In genomic region chr6:8951884-8952590, GRCm38 (mm10) we compare ENCODE assay signal across 11 mouse cellular contexts. TPM values are rescaled to one million over a fixed set of nuclear protein-coding genes. Genes with fewer than 3 reads are reported as not detected.
DNase-seq lines count a peak whose midpoint lies in the region; ATAC-seq and TF ChIP-seq lines count a peak whose summit lies in the region.
"Had no signal": no experiment of that assay in that cellular context is flagged by ENCODE, and none has a peak within 500 bp of the region (broad histone marks: within the 10 kb centered on the region; RNA-seq: fewer than 3 reads in every experiment).

No protein-coding gene starts in this region.

- 3% methylated on average over 15 of the region's 15 CpGs for WGBS in forebrain, embryonic 14.5 days
- WGBS in limb, embryonic 14.5 days: 22% methylated on average over 15 of the region's 15 CpGs

- H3K36me3 ChIP-seq in forebrain, embryonic 14.5 days (ENCODE audit: control insufficient read depth, insufficient read depth, low read length): no peaks in the 10 kb centered on the region
- H3K36me3 ChIP-seq in limb, embryonic 14.5 days (ENCODE audit: control insufficient read depth, insufficient read depth, low read length): no peaks in the 10 kb centered on the region

- H3K9me3 ChIP-seq in forebrain, embryonic 14.5 days (replicated peaks; ENCODE audit: control insufficient read depth, low read length): no peaks in the 10 kb centered on the region
- no peaks in the 10 kb centered on the region for H3K9me3 ChIP-seq in limb, embryonic 14.5 days (ENCODE audit: control insufficient read depth, low read length)

- DNase-seq in retina, postnatal 1 day: peak; percentile 3
- DNase-seq in retina, embryonic 14.5 days (ENCODE audit: low spot score): no peak
- DNase-seq in forebrain, embryonic 14.5 days (ENCODE audit: low spot score): peak; percentile 59
- no peak for DNase-seq in limb, embryonic 14.5 days (ENCODE audit: low spot score)
- DNase-seq in spleen, postnatal 36 days (ENCODE audit: low spot score in 2 of 2): no peak
- no peak for DNase-seq in adrenal gland, postnatal 4 days (ENCODE audit: low spot score in 2 of 2)
- no peak for DNase-seq in ovary, postnatal 10 days (ENCODE audit: low spot score)

- peak overlapping the region; percentile 59 for H3K9ac ChIP-seq in forebrain, embryonic 14.5 days (ENCODE audit: low read length)
- no peak overlapping the region for H3K9ac ChIP-seq in limb, embryonic 14.5 days (ENCODE audit: low read depth, low read length, severe bottlenecking)

- peak overlapping the region; percentile 89 for H3K4me2 ChIP-seq in forebrain, embryonic 14.5 days (ENCODE audit: low read length)
- peak overlapping the region; percentile 47; the same call in 1 of the 2 replicates for H3K4me2 ChIP-seq in limb, embryonic 14.5 days (replicated peaks; ENCODE audit: low read depth, low read length, severe bottlenecking)

- H3K27ac ChIP-seq in forebrain, embryonic 14.5 days (ENCODE audit: low read depth, low read length): no peak overlapping the region
- no peak overlapping the region for H3K27ac ChIP-seq in limb, embryonic 14.5 days (replicated peaks; ENCODE audit: low read depth, low read length)

- no peak for ATAC-seq in forebrain, embryonic 14.5 days
- no peak for ATAC-seq in limb, embryonic 14.5 days (ENCODE audit: low FRiP score, low read depth)

- H3K27me3 ChIP-seq in forebrain, embryonic 14.5 days (replicated peaks; ENCODE audit: control insufficient read depth, insufficient read depth, low read length): peaks cover 69% of the 10 kb centered on the region
- peaks cover 90% of the 10 kb centered on the region for H3K27me3 ChIP-seq in limb, embryonic 14.5 days (ENCODE audit: control insufficient read depth, insufficient read depth, low read length)

- H3K4me3 ChIP-seq in forebrain, embryonic 14.5 days (ENCODE audit: low read depth, low read length): peak overlapping the region; percentile 48
- H3K4me3 ChIP-seq in limb, embryonic 14.5 days (replicated peaks; ENCODE audit: low read length): no peak overlapping the region
- H3K4me3 ChIP-seq: myocyte had no signal

- H3K4me1 ChIP-seq in forebrain, embryonic 14.5 days (ENCODE audit: control insufficient read depth, insufficient read depth, low read length): peaks cover 24% of the 10 kb centered on the region
- H3K4me1 ChIP-seq in limb, embryonic 14.5 days (ENCODE audit: control insufficient read depth, insufficient read depth, low read length): peaks cover 11% of the 10 kb centered on the region; the same call in 1 of the 2 replicates

- no peak for TF ChIP-seq POLR2A in limb, embryonic 14.5 days (IDR thresholded peaks at IDR 0.05; ENCODE audit: borderline replicate concordance, extremely low read depth, insufficient read depth, insufficient read length)

RNA-seq across cellular contexts. Expression of gene Nxph1, which starts 3.8 kb away (rescaled TPM):
- polyA plus RNA-seq in forebrain, embryonic 14.5 days (2014; fragmentation: Nextera tagmentation; extraction: Ambion mirVana): 37.5 and 44.9 TPM in 2 replicates
- 1.4 and 1.8 TPM in 2 replicates for polyA plus RNA-seq in limb, embryonic 14.5 days (2012; rRNA removed)
- 1.7 and 2.0 TPM in 2 replicates for polyA plus RNA-seq in limb, embryonic 14.5 days (2014; fragmentation: Nextera tagmentation; extraction: Ambion mirVana)
- 1 to 10 TPM; 3.6 to 4.4 TPM for total RNA-seq in adrenal gland, postnatal 4 days (2021)
- total RNA-seq: granulocyte monocyte progenitor cell, adult 5-6 weeks; MEL had no signal
- polyA plus RNA-seq: myocyte; small intestine, adult 2 months had no signal

Comparison
In these comparisons a context has a peak if more than half of its experiments do, and no peak if none do; other contexts are left out.
1. DNase-seq: peak in retina, postnatal 1 day (single experiment) and forebrain, embryonic 14.5 days (single experiment); none in retina, embryonic 14.5 days (single experiment), limb, embryonic 14.5 days (single experiment), spleen, postnatal 36 days (0 of 2), adrenal gland, postnatal 4 days (0 of 2) and ovary, postnatal 10 days (single experiment).
2. RNA of gene Nxph1, which starts 3.8 kb away (polyA plus RNA-seq): 37.5 to 44.9 TPM in forebrain, embryonic 14.5 days; 1.4 to 2.0 TPM in limb, embryonic 14.5 days; every median in the first group is over 10 times any median in the second.